Mouse (Mus musculus): ENCODE data around the gene Zc2hc1b.

Gene Zc2hc1b

DNA sequence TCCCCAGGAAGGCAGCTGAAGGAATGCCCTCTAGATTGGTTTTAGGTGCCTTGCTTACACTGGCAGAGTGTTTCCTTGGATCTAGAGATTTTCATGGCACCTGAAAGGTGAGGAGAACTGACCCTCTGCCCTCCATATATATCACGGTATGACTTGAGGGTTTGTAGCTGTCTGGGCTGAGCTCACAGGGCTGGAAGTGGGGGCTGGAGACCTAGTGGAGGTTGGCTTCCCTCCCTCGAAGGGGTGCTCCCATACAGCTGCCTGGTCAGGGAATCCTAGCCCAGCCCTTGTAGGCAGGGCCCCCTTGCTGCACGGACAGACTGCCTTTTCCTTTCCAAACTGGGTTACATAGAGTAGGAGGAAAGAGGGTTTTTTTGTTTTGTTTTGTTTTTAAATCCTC, 65.0 kb downstream of the Zc2hc1b start:
- no peak for DNase-seq

DNA sequence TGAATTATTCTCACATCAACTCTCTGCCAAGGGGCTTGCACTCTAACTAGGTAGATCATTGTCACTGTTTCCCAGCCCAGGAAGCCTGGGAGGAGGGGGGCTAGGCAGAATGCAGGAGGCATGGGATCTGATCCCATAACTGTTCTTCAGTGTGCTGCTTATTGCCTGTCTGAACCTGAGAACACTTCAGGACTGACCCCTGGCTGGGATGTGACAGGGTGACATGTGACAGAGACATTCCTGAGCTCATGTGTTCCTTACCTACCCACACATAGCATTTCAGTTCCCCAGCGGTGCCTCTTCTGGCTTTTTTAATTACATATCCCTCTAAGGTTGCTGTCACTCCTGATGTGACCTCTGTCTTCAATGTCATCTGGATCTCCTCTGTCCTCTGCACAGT, 68.0 kb downstream of the Zc2hc1b start:
- DNase-seq: no peak

DNA sequence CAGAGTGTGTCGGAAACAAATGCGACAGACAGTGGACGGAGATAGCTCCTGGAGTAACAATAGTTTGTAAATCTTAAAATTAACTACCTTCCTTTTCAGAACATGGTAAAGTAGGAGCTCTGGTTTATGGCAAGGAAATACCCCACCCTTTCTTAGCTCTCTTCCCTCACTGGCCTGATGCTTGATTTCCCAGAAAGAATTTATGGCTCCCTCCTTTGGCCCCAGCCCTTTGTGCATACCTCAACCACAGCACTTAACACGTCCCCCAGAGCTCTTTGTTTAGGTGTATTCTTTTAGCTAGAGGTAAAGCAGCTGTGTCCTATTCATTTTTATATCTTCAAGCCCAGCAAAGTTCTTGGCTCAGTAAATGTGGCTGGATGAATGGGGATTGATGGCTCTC, 69.0 kb downstream of the Zc2hc1b start:
- no peak for DNase-seq

DNA sequence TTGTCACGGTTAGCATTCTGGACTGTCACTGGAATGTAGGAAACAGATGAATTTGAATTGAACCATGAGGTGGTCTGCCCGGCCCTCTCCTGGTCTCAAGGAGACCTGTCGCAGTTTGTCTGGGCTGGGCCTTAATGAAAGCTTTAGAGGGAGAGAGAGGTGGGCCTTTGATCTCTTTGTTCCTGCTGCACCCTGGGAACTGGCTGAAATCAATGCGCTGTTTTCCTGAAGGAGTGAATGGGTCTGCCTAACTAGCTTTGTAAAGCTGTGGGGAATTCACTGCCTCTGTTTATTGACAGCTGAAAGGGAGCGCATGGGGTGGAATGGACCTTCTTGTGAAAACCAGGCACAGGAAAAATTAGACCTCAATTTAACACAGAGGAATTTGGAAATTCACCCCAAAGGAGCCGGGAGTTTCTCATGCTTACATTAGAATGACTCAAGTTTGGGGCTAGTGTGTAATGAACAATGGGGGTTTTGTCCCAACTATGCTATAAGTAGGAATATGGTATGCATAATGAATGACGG, 69.7 kb downstream of the Zc2hc1b start:
- DNase-seq: no peak

DNA sequence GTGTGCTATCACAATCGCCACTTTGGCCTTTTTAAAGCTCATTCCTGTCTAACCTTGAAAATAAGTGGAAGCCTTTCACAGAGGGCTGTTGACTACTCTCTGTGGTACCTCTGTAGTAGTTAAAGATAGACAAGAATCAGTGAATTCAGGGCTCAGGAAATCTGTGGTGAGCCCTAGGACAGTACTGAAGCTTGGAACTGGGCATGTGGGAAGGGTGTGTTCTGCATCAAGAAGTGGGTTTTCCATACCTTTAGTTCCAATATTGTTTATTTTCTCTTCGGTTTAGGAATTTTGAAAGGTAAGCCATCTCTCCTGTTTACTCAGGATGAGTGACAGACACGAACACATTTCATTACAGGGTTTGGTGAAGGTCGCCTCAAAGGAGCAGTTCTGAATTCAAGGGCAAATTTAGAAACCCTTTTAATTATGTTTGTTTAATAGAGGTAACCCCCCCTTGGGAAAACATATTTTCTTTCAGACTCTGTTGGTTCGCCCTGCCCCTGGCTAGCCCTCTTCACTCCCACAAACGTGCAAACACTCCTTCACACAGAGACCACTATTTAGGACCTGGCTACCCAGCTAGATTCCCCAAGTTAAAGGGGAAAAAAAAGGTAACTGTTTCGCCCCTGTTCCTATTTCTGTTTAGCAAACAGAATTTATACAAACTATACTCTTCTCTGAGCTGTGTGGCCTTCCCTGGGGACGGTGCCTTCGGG, 70.8 kb downstream of the Zc2hc1b start:
- no peak for DNase-seq

DNA sequence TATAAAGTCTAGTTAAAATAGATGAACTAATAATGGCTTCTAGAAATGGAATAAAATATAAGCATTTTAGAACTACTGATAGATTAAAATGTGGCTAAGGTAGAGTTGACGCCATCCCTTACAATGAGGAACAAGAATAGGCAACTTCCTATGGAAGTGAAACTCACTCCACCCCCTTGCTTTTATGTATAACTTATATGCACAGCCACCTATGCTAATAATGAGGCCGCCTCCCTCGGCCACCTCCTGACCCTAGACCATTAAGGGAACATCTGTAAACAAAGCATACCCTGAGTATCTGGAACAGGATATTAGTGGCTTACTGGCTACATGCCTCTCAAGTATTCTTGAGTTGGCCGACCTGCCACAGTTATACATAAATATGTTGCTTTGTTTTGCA, 74.0 kb downstream of the Zc2hc1b start:
- no peak for DNase-seq

DNA sequence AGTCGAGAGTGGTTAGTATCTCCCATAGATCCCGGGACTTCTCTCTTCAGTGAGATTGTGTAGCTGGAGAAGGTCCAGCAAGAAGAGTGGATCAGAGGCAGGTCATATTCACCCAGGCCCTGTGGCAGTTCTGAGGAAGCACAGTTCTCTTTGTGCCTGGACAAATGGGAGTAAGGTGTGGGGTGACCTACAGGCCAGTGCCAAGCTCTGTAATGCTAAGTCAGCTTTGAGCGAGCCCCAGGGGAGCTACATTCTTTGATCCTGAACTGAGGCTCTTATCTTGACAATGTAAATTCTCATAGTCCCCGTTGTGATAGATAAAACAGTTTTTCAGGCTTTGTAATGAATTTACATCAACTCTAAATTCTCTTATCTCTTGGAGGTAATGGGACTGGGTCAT, 75.5 kb downstream of the Zc2hc1b start:
- DNase-seq: no peak

DNA sequence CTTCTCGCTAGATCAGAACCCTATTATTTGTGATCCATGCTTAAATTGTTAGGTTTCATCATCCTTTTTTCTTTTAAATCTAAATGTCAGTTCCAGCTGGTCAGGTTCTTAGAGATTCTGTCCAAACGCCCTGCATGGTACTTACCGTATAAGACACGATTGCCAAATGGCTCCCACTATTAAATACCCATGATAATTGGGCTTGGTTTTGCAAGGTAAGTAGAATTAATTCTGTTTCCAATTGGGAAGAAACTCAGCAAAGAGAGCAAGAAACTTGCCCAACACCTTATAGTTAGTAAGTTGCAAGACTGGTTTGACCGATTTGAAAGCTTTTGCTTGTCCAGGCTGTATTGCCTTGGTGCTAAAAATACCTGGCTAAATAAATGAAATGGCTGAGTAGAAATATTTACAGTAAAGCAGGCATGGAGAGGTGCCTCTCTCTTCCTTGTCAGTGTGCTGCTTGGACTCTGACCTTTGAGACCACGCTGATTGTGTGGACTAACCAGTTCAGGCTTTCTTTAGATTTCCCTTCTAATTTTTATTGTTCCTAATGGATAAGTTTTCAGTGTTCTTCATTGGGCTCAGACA, 77.7 kb downstream of the Zc2hc1b start:
- DNase-seq: no peak

Data from cerebellum, adult 8-10 months (tissue).